Mouse (Mus musculus) spleen, adult 2 months (tissue): ENCODE measurements around the gene Sestd1.

Experiments used
- CTCF ChIP-seq: fragments of 200-500 bp; IDR thresholded peaks from 2 replicates; pipeline ENCODE4 v1.5.1; 2011; ENCODE audit warnings: mild to moderate bottlenecking, inconsistent platforms; ENCODE audit not compliant: insufficient read depth, insufficient read length, insufficient replicate concordance; ENCODE audit errors: extremely low read depth
- POLR2A ChIP-seq: fragments of 200-500 bp; IDR thresholded peaks from 2 replicates; pipeline ENCODE4 v1.6.1; 2011; ENCODE audit warnings: low read depth, low read length, inconsistent platforms

GRCm38 (mm10) chr2:77270781-77271180 lies 9.6 kb downstream of the Sestd1 start:
- no peak for TF ChIP-seq CTCF
- no peak for TF ChIP-seq POLR2A
